Mouse (Mus musculus): ENCODE results near the gene Ppp4r4. TPM values are rescaled to one million over a fixed set of nuclear protein-coding genes. Genes with fewer than 3 reads are reported as not detected.
"Not testable (repeated sequence)": the region's sequence is repeated elsewhere in the genome, so short reads cannot be mapped to it uniquely, and the experiment has no call there.

Gene Ppp4r4
- total RNA-seq, 2 experiments from 2014 or later = 0.25 to 0.87 TPM

- DNase-seq = peak; percentile 36
These were observed 739 bp downstream of the Ppp4r4 start for GRCm38 (mm10) chr12:103532649-103533395.

- DNase-seq = no peak
These were observed 8.3 kb downstream of the Ppp4r4 start for GRCm38 (mm10) chr12:103540429-103540828.

GRCm38 (mm10) chr12:103543351-103543750 is 11.3 kb downstream of the Ppp4r4 start:
- no peak for DNase-seq

- DNase-seq = no peak
These were observed 12.1 kb downstream of the Ppp4r4 start for GRCm38 (mm10) chr12:103544213-103544612.

GRCm38 (mm10) chr12:103547438-103547837 is 15.4 kb downstream of the Ppp4r4 start:
- no peak for DNase-seq

- no peak for DNase-seq
These were observed 16.4 kb downstream of the Ppp4r4 start for GRCm38 (mm10) chr12:103548526-103548925.

- DNase-seq = no peak
These were observed 18.0 kb downstream of the Ppp4r4 start for GRCm38 (mm10) chr12:103550047-103550446.

GRCm38 (mm10) chr12:103551422-103551821 is 19.3 kb downstream of the Ppp4r4 start:
- no peak for DNase-seq

GRCm38 (mm10) chr12:103552506-103552905 is 20.4 kb downstream of the Ppp4r4 start:
- DNase-seq = no peak

- no peak for DNase-seq
These were observed 21.4 kb downstream of the Ppp4r4 start for GRCm38 (mm10) chr12:103553497-103553896.

- DNase-seq = no peak
These were observed 24.8 kb downstream of the Ppp4r4 start for GRCm38 (mm10) chr12:103556856-103557255.

GRCm38 (mm10) chr12:103564726-103565125 is 32.6 kb downstream of the Ppp4r4 start:
- no peak for DNase-seq

- DNase-seq = no peak
These were observed 33.1 kb downstream of the Ppp4r4 start for GRCm38 (mm10) chr12:103565151-103565550.

- no peak for DNase-seq
These were observed 35.0 kb downstream of the Ppp4r4 start for GRCm38 (mm10) chr12:103567129-103567528.

GRCm38 (mm10) chr12:103569690-103570089 is 37.6 kb downstream of the Ppp4r4 start:
- no peak for DNase-seq

GRCm38 (mm10) chr12:103578148-103578547 is 46.1 kb downstream of the Ppp4r4 start:
- not testable (repeated sequence) for DNase-seq

GRCm38 (mm10) chr12:103583771-103584170 is 51.7 kb downstream of the Ppp4r4 start:
- no peak for DNase-seq

- DNase-seq = no peak
These were observed 66.3 kb downstream of the Ppp4r4 start for GRCm38 (mm10) chr12:103598411-103598810.

GRCm38 (mm10) chr12:103600364-103600763 is 68.3 kb downstream of the Ppp4r4 start:
- DNase-seq = no peak

GRCm38 (mm10) chr12:103601839-103602238 is 69.8 kb downstream of the Ppp4r4 start:
- DNase-seq = no peak

GRCm38 (mm10) chr12:103615141-103615540 is 83.1 kb downstream of the Ppp4r4 start:
- no peak for DNase-seq

- no peak for DNase-seq
These were observed 83.7 kb downstream of the Ppp4r4 start for GRCm38 (mm10) chr12:103615734-103616133.

- no peak for DNase-seq
These were observed 84.8 kb downstream of the Ppp4r4 start for GRCm38 (mm10) chr12:103616860-103617261.

- DNase-seq = no peak
These were observed 99.1 kb downstream of the Ppp4r4 start, which contains the start of gene Serpina10 for GRCm38 (mm10) chr12:103631203-103631612. TSS of gene Serpina10 (minus strand) at chr12:103631444.

All from gastrocnemius, postnatal 10 days (tissue).